Comparison of ENCODE assay signal across 19 mouse cellular contexts in the genomic region with DNA sequence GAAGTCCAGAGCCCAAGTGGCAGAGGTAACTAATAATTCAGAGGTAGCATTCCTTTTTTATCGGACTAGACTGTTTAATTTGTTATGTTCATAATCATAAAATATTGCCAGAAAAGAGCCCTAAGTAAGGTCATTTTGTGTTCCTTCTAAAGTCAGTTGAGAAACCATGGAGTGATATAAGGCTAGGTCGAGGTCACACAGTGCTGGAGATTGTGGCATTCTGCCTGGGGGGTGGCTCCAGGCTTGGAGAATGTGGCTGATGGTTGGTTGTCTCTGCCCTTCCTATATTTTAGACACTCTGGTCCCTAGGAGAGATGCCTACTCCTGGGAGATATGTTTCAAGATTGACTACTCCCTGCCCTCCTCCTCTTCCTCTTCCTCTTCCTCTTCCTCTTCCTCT. TPM values are rescaled to one million over a fixed set of nuclear protein-coding genes. Genes with fewer than 3 reads are reported as not detected.
DNase-seq lines count a peak whose midpoint lies in the region.
"Had no signal": no experiment of that assay in that cellular context is flagged by ENCODE, and none has a peak within 500 bp of the region (broad histone marks: within the 10 kb centered on the region; RNA-seq: fewer than 3 reads in every experiment).

No protein-coding gene starts in this region.

- peak; percentile 76 for DNase-seq in adrenal gland, adult 2 months
- no peak for DNase-seq in adrenal gland, adult 18-20 months (ENCODE audit: low spot score in 2 of 2)
- peak; percentile 58 for DNase-seq in adrenal gland, postnatal 10 days
- DNase-seq in adrenal gland, postnatal 14 days = peak; percentile 70
- no peak for DNase-seq in left cerebral cortex, adult 8-10 months (ENCODE audit: low spot score in 2 of 2)
- no peak for DNase-seq in kidney, adult 8-10 months
- DNase-seq: cerebellum, adult 11 months; cerebellum, adult 18-20 months; cerebellum, adult 8-10 months; cerebellum, adult 9-11 months; cerebellum, postnatal 14 days; cerebellum, postnatal 36 days; embryo, embryonic 11 days had no signal

- peaks cover 6% of the 10 kb centered on the region; the same call in 1 of the 2 replicates for H3K4me1 ChIP-seq in brown adipose tissue, adult 24 weeks (ENCODE audit: control insufficient read depth, insufficient read depth, insufficient read length, low read length)
- H3K4me1 ChIP-seq: embryonic facial prominence, embryonic 13.5 days; embryonic facial prominence, embryonic 15.5 days; forebrain, embryonic 12.5 days had no signal

- H3K27ac ChIP-seq in brown adipose tissue, adult 24 weeks (replicated peaks; ENCODE audit: low read depth, low read length) = peak overlapping the region; percentile 95
- H3K27ac ChIP-seq: embryonic facial prominence, embryonic 13.5 days; embryonic facial prominence, embryonic 15.5 days; forebrain, embryonic 10.5 days; forebrain, embryonic 12.5 days had no signal

- no peak overlapping the region for H3K4me3 ChIP-seq in brown adipose tissue, adult 24 weeks (ENCODE audit: insufficient read depth, low read depth, low read length)
- H3K4me3 ChIP-seq: embryonic facial prominence, embryonic 13.5 days; embryonic facial prominence, embryonic 15.5 days; erythroblast, embryonic 14.5 days; forebrain, embryonic 10.5 days; forebrain, embryonic 12.5 days had no signal

RNA-seq across cellular contexts. Expression of a gene that starts 16.4 kb away (rescaled TPM):
- 100 to 1,000 TPM; 314 to 605 TPM for total RNA-seq in adrenal gland, adult 2 months (2021)
- 408 and 447 TPM in 2 replicates for polyA plus RNA-seq in adrenal gland, adult 2 months (2012; rRNA removed)
- total RNA-seq in adrenal gland, adult 18-20 months (2021) = 100 to 1,000 TPM; 404 to 543 TPM
- total RNA-seq in adrenal gland, postnatal 10 days (2021) = 100 to 1,000 TPM; 295 to 323 TPM
- 359 and 395 TPM in 2 replicates for total RNA-seq in adrenal gland, postnatal 14 days (2021)
- polyA plus RNA-seq in brown adipose tissue, adult 24 weeks (2012; ENCODE audit: insufficient read depth, insufficient read length, missing spikeins) = 40.6 and 60.6 TPM in 2 replicates
- 100 to 1,000 TPM; 131 to 145 (median 138) TPM for total RNA-seq in left cerebral cortex, adult 8-10 months (2022)
- polyA plus RNA-seq: erythroblast, embryonic 14.5 days had no signal

Comparison
In these comparisons a context has a peak if more than half of its experiments do, and no peak if none do; other contexts are left out.
1. DNase-seq: peak in adrenal gland, adult 2 months (single experiment), adrenal gland, postnatal 10 days (single experiment) and adrenal gland, postnatal 14 days (single experiment); none in adrenal gland, adult 18-20 months (0 of 2), left cerebral cortex, adult 8-10 months (0 of 2) and kidney, adult 8-10 months (0 of 2).